Mouse (Mus musculus): ENCODE data around the gene Krt10. TPM values are rescaled to one million over a fixed set of nuclear protein-coding genes. Genes with fewer than 3 reads are reported as not detected.

Krt10 gene
- polyA plus RNA-seq, 1 experiment from 2014 or later, result 39.7 TPM

DNA sequence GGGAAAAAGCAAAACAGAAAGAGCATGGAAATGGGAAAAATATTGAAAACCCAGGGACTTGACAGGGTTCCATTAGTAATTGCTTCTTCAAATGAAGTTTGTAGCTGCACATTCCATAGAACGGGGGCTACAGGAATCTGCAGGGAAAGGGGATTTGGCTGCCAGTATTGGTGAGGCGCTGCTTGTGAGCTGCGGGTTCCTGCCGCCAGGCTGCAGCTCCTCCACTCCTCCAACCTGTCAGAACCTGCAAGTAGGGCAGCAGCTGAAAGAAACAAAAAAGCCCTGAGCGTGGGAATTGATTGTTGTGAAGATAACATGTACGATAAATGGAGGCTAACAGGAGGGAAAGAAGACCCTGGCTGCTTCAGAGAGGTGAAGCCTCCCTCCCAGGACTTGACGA lies 1.7 kb upstream of the Krt10 start:
- Histone ChIP-seq H3K36me3 (ENCODE audit: control insufficient read depth, insufficient read depth, low read length) (no peaks in the 10 kb centered on the region), H3K4me3 (ENCODE audit: low read depth, low read length) (no peak overlapping the region), H3K27ac (ENCODE audit: low read depth, low read length) (no peak overlapping the region), H3K9me3 (ENCODE audit: control insufficient read depth, low read length) (no peaks in the 10 kb centered on the region), H3K27me3 (ENCODE audit: control insufficient read depth, insufficient read depth, low read length) (no peaks in the 10 kb centered on the region), H3K9ac (replicated peaks; ENCODE audit: low read depth, low read length) (no peak overlapping the region), H3K4me1 (ENCODE audit: control insufficient read depth, insufficient read depth, low read length) (peaks cover 4% of the 10 kb centered on the region; the same call in 1 of the 2 replicates), H3K4me2 (ENCODE audit: low read depth, low read length) (no peak overlapping the region)
- WGBS, result 88% methylated on average over 7 of the region's 7 CpGs
- no peak for ATAC-seq (ENCODE audit: low read depth)

DNA sequence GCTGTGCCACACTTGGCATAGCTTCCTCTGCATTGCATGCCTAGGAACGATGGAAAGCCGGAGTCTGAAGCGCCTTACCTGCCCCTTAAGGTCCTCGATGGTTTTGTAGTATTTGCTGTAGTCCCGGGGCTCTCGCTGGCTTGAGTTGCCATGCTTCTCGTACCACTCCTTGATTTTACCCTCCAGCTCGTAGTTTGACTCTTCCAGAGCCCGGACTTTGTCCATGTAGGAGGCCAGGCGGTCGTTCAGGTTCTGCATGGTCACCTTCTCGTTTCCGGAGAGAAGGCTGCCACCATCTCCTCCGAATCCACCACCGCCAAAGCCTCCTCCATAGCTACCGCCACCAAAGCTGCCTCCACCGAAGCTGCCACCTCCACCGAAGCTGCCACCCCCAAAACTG lies 503 bp downstream of the Krt10 start:
- no peak for ATAC-seq (ENCODE audit: low read depth)
- WGBS, result 95% methylated on average over 18 of the region's 18 CpGs

GRCm38 (mm10) chr11:99385813-99386721 lies 3.1 kb downstream of the Krt10 start:
- Histone ChIP-seq H3K36me3 (ENCODE audit: control insufficient read depth, insufficient read depth, low read length) (no peaks in the 10 kb centered on the region), H3K9ac (replicated peaks; ENCODE audit: low read depth, low read length) (peak overlapping the region; percentile 60), H3K4me1 (ENCODE audit: control insufficient read depth, insufficient read depth, low read length) (peaks cover 4% of the 10 kb centered on the region; the same call in 1 of the 2 replicates), H3K9me3 (ENCODE audit: control insufficient read depth, low read length) (no peaks in the 10 kb centered on the region), H3K27me3 (ENCODE audit: control insufficient read depth, insufficient read depth, low read length) (peaks cover 5% of the 10 kb centered on the region), H3K4me2 (ENCODE audit: low read depth, low read length) (peak overlapping the region; percentile 84), H3K4me3 (ENCODE audit: low read depth, low read length) (peak overlapping the region; percentile 42), H3K27ac (ENCODE audit: low read depth, low read length) (peak overlapping the region; percentile 95)
- ATAC-seq (ENCODE audit: low read depth), result peak; percentile 89
- 3% methylated on average over 71 of the region's 71 CpGs for WGBS

More for the DNA sequence above, 503 bp downstream of the Krt10 start:
- no peak overlapping the region for H3K4me3 ChIP-seq (ENCODE audit: low read depth, low read length)
- peaks cover 4% of the 10 kb centered on the region; the same call in 1 of the 2 replicates for H3K4me1 ChIP-seq (ENCODE audit: control insufficient read depth, insufficient read depth, low read length)
- H3K27ac ChIP-seq (ENCODE audit: low read depth, low read length), result no peak overlapping the region
- no peaks in the 10 kb centered on the region for H3K36me3 ChIP-seq (ENCODE audit: control insufficient read depth, insufficient read depth, low read length)
- H3K9me3 ChIP-seq (ENCODE audit: control insufficient read depth, low read length), result no peaks in the 10 kb centered on the region
- no peak overlapping the region for H3K4me2 ChIP-seq (ENCODE audit: low read depth, low read length)
- no peaks in the 10 kb centered on the region for H3K27me3 ChIP-seq (ENCODE audit: control insufficient read depth, insufficient read depth, low read length)
- H3K9ac ChIP-seq (replicated peaks; ENCODE audit: low read depth, low read length), result no peak overlapping the region

GRCm38 (mm10) chr11:99379568-99379967 lies 9.6 kb downstream of the Krt10 start:
- no peak overlapping the region for H3K9ac ChIP-seq (replicated peaks; ENCODE audit: low read depth, low read length)
- no peaks in the 10 kb centered on the region for H3K9me3 ChIP-seq (ENCODE audit: control insufficient read depth, low read length)
- no peaks in the 10 kb centered on the region for H3K36me3 ChIP-seq (ENCODE audit: control insufficient read depth, insufficient read depth, low read length)
- 20% methylated on average over 5 of the region's 5 CpGs for WGBS
- H3K4me1 ChIP-seq (ENCODE audit: control insufficient read depth, insufficient read depth, low read length), result no peaks in the 10 kb centered on the region
- H3K27ac ChIP-seq (ENCODE audit: low read depth, low read length), result no peak overlapping the region
- ATAC-seq (ENCODE audit: low read depth), result no peak
- H3K4me2 ChIP-seq (ENCODE audit: low read depth, low read length), result no peak overlapping the region
- peaks cover 5% of the 10 kb centered on the region for H3K27me3 ChIP-seq (ENCODE audit: control insufficient read depth, insufficient read depth, low read length)
- no peak overlapping the region for H3K4me3 ChIP-seq (ENCODE audit: low read depth, low read length)

DNA sequence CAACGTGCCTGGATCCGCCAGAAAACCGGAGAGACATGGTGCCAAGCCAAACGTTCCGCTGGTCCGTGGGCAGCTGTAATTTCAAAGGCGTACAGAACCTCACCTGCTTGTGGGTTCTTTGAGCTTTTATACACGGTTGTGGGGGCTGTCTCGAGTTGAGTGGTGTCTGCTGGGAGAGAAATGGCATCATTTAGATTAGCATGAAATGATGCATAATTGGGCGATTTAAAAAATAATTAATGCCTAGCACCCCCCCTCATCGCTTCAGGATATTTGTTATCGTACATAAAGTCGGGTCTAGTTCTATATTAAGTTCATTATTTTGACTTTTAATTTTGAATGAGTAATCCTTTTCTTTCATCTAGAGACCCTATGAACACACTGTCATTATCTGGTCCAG lies 14.4 kb downstream of the Krt10 start, which contains the start of gene Krt28:
TSS of gene Krt28 (minus strand) at position 101 of the 400 bp plus-strand sequence.
- Histone ChIP-seq H3K9ac (replicated peaks; ENCODE audit: low read depth, low read length) (no peak within 1 kb of the TSS), H3K9me3 (ENCODE audit: control insufficient read depth, low read length) (no peaks in the 10 kb centered on the region), H3K4me2 (ENCODE audit: low read depth, low read length) (no peak within 1 kb of the TSS), H3K4me3 (ENCODE audit: low read depth, low read length) (no peak within 1 kb of the TSS), H3K27me3 (ENCODE audit: control insufficient read depth, insufficient read depth, low read length) (no peaks in the 10 kb centered on the region), H3K4me1 (ENCODE audit: control insufficient read depth, insufficient read depth, low read length) (no peaks in the 10 kb centered on the region), H3K27ac (ENCODE audit: low read depth, low read length) (no peak within 1 kb of the TSS), H3K36me3 (ENCODE audit: control insufficient read depth, insufficient read depth, low read length) (no peaks in the 10 kb centered on the region)
- 84% methylated on average over 13 of the region's 13 CpGs for WGBS
- ATAC-seq (ENCODE audit: low read depth), result no peak

- H3K4me1 ChIP-seq (ENCODE audit: control insufficient read depth, insufficient read depth, low read length), result no peaks in the 10 kb centered on the region
- no peak overlapping the region for H3K27ac ChIP-seq (ENCODE audit: low read depth, low read length)
- H3K36me3 ChIP-seq (ENCODE audit: control insufficient read depth, insufficient read depth, low read length), result no peaks in the 10 kb centered on the region
- no peaks in the 10 kb centered on the region for H3K27me3 ChIP-seq (ENCODE audit: control insufficient read depth, insufficient read depth, low read length)
- H3K9me3 ChIP-seq (ENCODE audit: control insufficient read depth, low read length), result no peaks in the 10 kb centered on the region
- 85% methylated on average over 8 of the region's 8 CpGs for WGBS
- H3K9ac ChIP-seq (replicated peaks; ENCODE audit: low read depth, low read length), result no peak overlapping the region
- no peak overlapping the region for H3K4me2 ChIP-seq (ENCODE audit: low read depth, low read length)
- H3K4me3 ChIP-seq (ENCODE audit: low read depth, low read length), result no peak overlapping the region
- no peak for ATAC-seq (ENCODE audit: low read depth)
Measured at GRCm38 (mm10) chr11:99369853-99370451, 19.2 kb downstream of the Krt10 start.

DNA sequence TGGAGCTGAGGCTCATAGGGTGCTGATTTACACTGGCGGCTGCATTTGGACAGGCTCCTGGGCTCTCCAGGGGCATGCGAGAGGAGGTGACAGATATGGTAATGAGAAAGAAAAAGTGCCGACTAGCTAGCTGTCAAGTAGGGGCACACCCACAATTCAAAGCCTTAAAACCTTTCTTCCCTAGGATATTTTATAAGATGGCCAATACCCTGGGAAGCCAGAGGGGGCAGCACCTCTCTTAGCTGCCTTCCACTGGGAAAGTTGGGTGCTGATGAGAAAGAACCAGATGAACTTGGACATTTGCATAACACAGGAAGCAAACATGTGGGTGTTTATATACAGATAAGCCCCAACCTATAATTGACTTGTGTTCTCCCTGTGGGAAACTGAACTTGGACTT lies 19.9 kb downstream of the Krt10 start:
- Histone ChIP-seq H3K4me3 (ENCODE audit: low read depth, low read length) (no peak overlapping the region), H3K9me3 (ENCODE audit: control insufficient read depth, low read length) (no peaks in the 10 kb centered on the region), H3K4me2 (ENCODE audit: low read depth, low read length) (no peak overlapping the region), H3K4me1 (ENCODE audit: control insufficient read depth, insufficient read depth, low read length) (no peaks in the 10 kb centered on the region), H3K27me3 (ENCODE audit: control insufficient read depth, insufficient read depth, low read length) (no peaks in the 10 kb centered on the region), H3K36me3 (ENCODE audit: control insufficient read depth, insufficient read depth, low read length) (no peaks in the 10 kb centered on the region), H3K9ac (replicated peaks; ENCODE audit: low read depth, low read length) (no peak overlapping the region), H3K27ac (ENCODE audit: low read depth, low read length) (no peak overlapping the region)
- 13% methylated on average over 3 of the region's 3 CpGs for WGBS
- ATAC-seq (ENCODE audit: low read depth), result no peak

- Histone ChIP-seq H3K4me1 (ENCODE audit: control insufficient read depth, insufficient read depth, low read length) (no peaks in the 10 kb centered on the region), H3K9me3 (ENCODE audit: control insufficient read depth, low read length) (no peaks in the 10 kb centered on the region), H3K27me3 (ENCODE audit: control insufficient read depth, insufficient read depth, low read length) (no peaks in the 10 kb centered on the region), H3K4me2 (ENCODE audit: low read depth, low read length) (no peak overlapping the region), H3K4me3 (ENCODE audit: low read depth, low read length) (no peak overlapping the region), H3K9ac (replicated peaks; ENCODE audit: low read depth, low read length) (no peak overlapping the region), H3K27ac (ENCODE audit: low read depth, low read length) (no peak overlapping the region), H3K36me3 (ENCODE audit: control insufficient read depth, insufficient read depth, low read length) (no peaks in the 10 kb centered on the region)
- 42% methylated on average over 10 of the region's 10 CpGs for WGBS
- ATAC-seq (ENCODE audit: low read depth), result no peak
Measured at GRCm38 (mm10) chr11:99366791-99367190, 22.4 kb downstream of the Krt10 start.

DNA sequence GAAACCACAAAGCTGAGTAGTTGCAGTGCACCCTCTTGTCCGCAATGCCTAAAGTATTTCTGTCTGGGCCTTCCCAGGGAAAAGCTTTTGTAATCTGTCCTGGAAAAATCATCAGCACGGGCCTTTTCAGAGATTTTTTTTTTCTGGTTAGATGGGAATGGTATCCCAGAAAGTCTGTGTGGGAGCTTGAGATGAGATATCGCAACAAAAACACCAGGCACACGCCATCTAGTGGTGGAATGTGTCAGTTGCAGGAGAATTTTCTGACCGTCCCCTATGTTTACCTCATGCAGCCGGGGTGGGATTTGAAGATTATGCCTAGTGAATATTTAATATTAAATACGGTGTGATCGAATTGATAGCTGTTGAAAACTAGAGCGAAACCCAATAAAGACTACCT lies 24.8 kb downstream of the Krt10 start:
- no peak overlapping the region for H3K9ac ChIP-seq (replicated peaks; ENCODE audit: low read depth, low read length)
- no peak for ATAC-seq (ENCODE audit: low read depth)
- no peaks in the 10 kb centered on the region for H3K36me3 ChIP-seq (ENCODE audit: control insufficient read depth, insufficient read depth, low read length)
- no peaks in the 10 kb centered on the region for H3K9me3 ChIP-seq (ENCODE audit: control insufficient read depth, low read length)
- H3K4me2 ChIP-seq (ENCODE audit: low read depth, low read length), result no peak overlapping the region
- H3K4me1 ChIP-seq (ENCODE audit: control insufficient read depth, insufficient read depth, low read length), result no peaks in the 10 kb centered on the region
- H3K4me3 ChIP-seq (ENCODE audit: low read depth, low read length), result no peak overlapping the region
- no peaks in the 10 kb centered on the region for H3K27me3 ChIP-seq (ENCODE audit: control insufficient read depth, insufficient read depth, low read length)
- 26% methylated on average over 9 of the region's 9 CpGs for WGBS
- no peak overlapping the region for H3K27ac ChIP-seq (ENCODE audit: low read depth, low read length)

Measured in neural tube, embryonic 14.5 days (tissue).